Mouse (Mus musculus): ENCODE data around the gene Msmb.

GRCm38 (mm10) chr14:32095646-32096045, 46.2 kb upstream of the Msmb start:
- no peak for TF ChIP-seq CTCF (IDR thresholded peaks at IDR 0.05; ENCODE audit: low read depth)
- no peak for TF ChIP-seq EP300 (IDR thresholded peaks at IDR 0.05; ENCODE audit: low read depth)

Measured in heart, postnatal 0 days (tissue).